Mouse (Mus musculus): Measurements from ENCODE around the gene Atp2c2.

The Atp2c2 gene

DNA sequence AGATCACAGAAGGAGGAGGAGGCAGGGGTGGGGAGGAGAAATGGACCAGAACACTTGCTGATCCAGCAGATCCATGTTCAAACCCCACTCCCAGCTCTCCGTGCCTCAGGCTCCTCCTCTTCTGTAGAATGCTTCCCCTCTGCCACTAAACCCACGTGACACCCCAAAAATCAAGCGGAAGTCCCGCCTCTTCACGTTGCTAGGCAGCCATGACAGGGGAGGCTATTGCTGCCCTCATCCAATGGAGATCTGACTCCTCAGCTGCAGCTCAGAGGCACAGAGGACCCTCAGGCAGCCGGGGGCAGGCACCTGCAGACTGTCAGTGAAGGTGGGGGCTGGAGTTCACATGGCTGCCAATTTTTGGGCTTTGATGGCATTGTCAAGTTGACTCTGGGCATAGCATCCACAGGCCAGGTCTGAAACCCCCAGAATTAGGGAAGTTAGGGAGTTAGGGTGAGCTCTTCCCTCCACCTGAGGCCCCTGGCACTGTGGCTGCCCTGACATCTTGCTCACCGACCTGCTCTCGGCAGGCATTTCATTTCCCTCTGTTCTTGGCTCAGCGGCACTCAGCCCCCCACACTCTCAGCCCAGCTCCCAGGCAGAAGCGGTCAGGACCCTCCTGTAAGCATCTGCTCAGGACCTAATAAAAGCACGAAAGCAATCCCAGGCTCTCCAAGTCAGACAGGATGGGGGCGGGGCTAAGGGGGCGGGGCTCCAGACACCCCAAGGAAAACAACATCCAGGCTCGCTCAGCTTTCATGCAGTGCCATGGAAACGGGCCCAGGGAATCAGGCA is 98.6 kb downstream of the Atp2c2 start:
- in situ Hi-C loops (cut with MboI; ENCODE audit: low pct_unique_long_range_greater_than_20kb in 1 of 2, low sequenced_read_pairs in 2 of 2, unreplicated experiment in 1 of 2), result loop anchor here in 1 of 2 experiments (5.0 kb wide), 1 partner anchor 39 kb away; no protein-coding TSS in a partner anchor

DNA sequence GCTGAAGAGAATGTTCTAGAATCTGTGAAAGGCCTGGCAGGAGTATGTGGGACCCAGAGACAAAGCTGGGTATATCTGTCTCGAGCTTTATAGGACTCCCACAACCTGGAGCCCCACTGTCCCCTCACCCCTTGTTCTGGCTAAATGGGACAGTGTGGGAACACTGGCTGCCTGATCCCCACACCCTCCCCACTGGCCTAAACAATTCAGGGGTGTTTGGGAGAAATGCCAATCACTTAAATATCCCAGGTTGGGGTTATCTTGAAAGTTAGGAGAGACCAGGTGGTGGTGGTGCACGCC is 99.1 kb downstream of the Atp2c2 start:
- in situ Hi-C loops (cut with MboI; ENCODE audit: low pct_unique_long_range_greater_than_20kb in 1 of 2, low sequenced_read_pairs in 2 of 2, unreplicated experiment in 1 of 2), result loop anchor here in 1 of 2 experiments (5.0 kb wide), 1 partner anchor 38 kb away; no protein-coding TSS in a partner anchor

DNA sequence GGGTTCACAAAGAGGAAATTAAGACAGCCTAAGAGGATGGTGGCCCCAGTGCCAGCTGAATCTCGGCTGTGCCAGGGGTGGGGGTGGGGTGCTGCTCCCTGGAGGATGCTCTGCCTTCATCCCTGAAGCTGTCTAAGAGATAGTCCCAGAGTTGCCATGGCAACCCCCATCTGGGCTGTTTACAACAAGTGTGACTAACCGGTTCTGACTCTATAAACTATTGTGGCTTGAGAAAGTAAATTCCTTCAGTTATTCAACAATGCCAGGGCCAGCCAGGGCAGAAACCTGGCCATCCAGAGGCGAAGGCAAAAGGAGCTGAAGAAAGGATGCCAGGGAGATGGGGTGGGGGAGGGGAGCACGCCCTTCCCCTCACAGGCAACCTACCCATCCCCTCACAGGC is 101.4 kb downstream of the Atp2c2 start:
- in situ Hi-C loops (cut with MboI; ENCODE audit: low pct_unique_long_range_greater_than_20kb in 1 of 2, low sequenced_read_pairs in 2 of 2, unreplicated experiment in 1 of 2), result no loop called here

DNA sequence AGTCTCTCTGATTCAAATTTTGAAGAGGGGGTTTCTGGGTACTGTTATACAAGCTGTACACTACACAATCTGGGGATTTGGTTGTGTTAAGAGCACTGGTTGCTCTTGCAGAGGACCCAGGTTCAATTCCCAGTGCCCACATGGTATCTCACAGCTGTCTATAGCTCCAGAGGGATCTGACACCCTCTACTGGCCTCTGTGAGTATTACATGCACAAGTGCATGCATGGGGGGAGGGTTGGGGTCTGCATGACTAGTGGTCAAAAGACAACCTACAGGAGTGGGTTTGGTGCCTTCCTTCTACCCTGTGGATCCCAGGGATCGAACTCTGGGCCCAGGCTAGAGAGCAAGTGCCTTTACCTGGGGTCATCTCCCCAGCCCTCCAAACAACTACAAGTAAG is 102.8 kb downstream of the Atp2c2 start:
- in situ Hi-C loops (cut with MboI; ENCODE audit: low pct_unique_long_range_greater_than_20kb in 1 of 2, low sequenced_read_pairs in 2 of 2, unreplicated experiment in 1 of 2), result no loop called here

DNA sequence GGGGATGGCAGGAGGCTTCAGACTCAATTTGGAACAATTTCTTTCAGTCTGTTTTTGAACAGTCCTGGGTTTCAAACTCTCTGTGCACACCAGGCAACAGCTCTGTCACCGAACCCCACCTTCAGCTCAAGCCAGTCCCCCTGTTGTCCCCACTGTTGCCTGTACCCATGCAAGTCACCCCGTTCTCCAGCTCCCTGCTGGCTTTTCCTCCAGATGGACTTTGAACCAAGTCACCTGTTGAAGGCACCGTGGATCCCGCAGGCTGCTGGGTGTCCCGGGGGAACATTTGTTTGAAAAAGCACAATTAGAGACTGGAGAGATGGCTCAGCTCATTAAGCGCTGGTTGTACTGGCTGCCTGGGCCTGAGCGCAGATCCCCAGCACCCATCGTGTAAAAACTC is 105.5 kb downstream of the Atp2c2 start:
- in situ Hi-C loops (cut with MboI; ENCODE audit: low pct_unique_long_range_greater_than_20kb in 1 of 2, low sequenced_read_pairs in 2 of 2, unreplicated experiment in 1 of 2), result no loop called here

DNA sequence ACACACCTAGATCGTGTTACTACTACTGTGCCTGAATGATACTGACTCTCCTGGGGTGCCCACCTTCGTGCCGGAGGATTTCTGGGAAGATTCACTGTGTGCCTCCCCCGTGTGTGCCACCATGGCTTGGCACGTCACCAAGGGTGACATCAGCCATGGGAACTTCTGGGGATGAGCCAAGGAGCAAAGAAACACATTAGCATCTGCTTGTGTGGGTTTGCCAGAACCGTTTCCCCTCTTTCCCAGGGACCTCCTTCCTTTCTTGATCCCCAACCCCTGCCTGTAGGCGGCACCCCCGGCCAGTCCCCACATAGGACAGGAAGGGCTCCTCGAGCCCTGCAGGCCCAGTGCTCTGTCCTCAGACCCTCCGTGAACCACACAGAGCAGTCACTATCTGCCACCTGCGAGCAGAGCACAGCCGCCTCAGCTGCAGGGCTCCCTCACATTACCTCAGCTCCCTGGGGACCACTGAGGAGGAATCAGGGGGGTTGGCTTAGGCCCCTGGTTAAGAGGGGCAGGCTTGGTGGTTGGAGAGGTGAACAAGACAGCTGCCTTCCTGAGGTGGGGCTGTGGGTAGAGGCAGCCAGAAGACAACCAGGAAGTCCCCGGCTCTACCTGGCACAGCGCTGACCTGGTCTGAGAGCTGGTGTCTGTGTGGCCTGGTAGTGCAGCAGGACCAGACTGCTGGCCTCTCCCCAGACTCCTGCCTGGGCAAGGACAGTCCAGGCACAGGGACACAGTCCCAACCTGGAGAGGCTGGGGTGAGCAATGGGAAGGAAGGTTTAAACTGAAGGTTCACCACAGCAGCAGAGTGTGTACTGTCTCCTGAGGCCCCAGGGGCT is 106.8 kb downstream of the Atp2c2 start:
- in situ Hi-C loops (cut with MboI; ENCODE audit: low pct_unique_long_range_greater_than_20kb in 1 of 2, low sequenced_read_pairs in 2 of 2, unreplicated experiment in 1 of 2), result no loop called here
